Mouse (Mus musculus) stomach, postnatal 0 days (tissue): Measurements from ENCODE around the gene Prss57. TPM values are rescaled to one million over a fixed set of nuclear protein-coding genes. Genes with fewer than 3 reads are reported as not detected.

Source experiments
- ATAC-seq: fragments of 200-750 bp; cut with Nextera tagmentation; 2 replicates; pipeline ENCODE4 v1.8.0; 2017; ENCODE audit not compliant: low FRiP score, low TSS enrichment
- DNase-seq: peaks from one replicate; pipeline ENCODE4 v3.0.0-alpha.2; 2016; ENCODE audit warnings: low spot score
- H3K27ac ChIP-seq: fragments of 300-500 bp; sonication (generic); replicated peaks from 2 replicates; pipeline ENCODE4 v1.5.1; 2014; ENCODE audit warnings: mild to moderate bottlenecking, control low read depth
- H3K27me3 ChIP-seq: fragments of 300-500 bp; sonication (generic); 2 replicates; pipeline ENCODE4 v1.6.1; 2014; ENCODE audit warnings: low read length; ENCODE audit not compliant: control insufficient read depth, insufficient read depth
- H3K36me3 ChIP-seq: fragments of 300-500 bp; sonication (generic); 2 replicates; pipeline ENCODE4 v1.6.1; 2014; ENCODE audit warnings: low read length, mixed read lengths; ENCODE audit not compliant: control insufficient read depth, insufficient read depth
- H3K4me1 ChIP-seq: fragments of 300-500 bp; sonication (generic); replicated peaks from 2 replicates; pipeline ENCODE4 v1.6.1; 2014; ENCODE audit warnings: antibody characterized with exemption; ENCODE audit not compliant: control insufficient read depth, insufficient read depth
- H3K4me2 ChIP-seq: fragments of 300-500 bp; sonication (generic); replicated peaks from 2 replicates; pipeline ENCODE4 v1.6.1; 2014; ENCODE audit warnings: low read depth, mild to moderate bottlenecking, control low read depth, moderate library complexity
- H3K4me3 ChIP-seq: fragments of 300-500 bp; sonication (generic); 2 replicates; pipeline ENCODE4 v1.5.1; 2014; ENCODE audit warnings: low read depth, low read length, control low read depth
- H3K9ac ChIP-seq: fragments of 300-500 bp; sonication (generic); 2 replicates; pipeline ENCODE4 v1.6.1; 2014; ENCODE audit warnings: mild to moderate bottlenecking, low read length, control low read depth, mixed read lengths
- H3K9me3 ChIP-seq: fragments of 300-500 bp; sonication (generic); 2 replicates; pipeline ENCODE4 v1.6.1; 2016; ENCODE audit warnings: low read length; ENCODE audit not compliant: control insufficient read depth
- CTCF ChIP-seq: IDR thresholded peaks from 2 replicates; pipeline ENCODE4 v1.5.1; 2016; ENCODE audit warnings: antibody characterized with exemption, low read depth, mild to moderate bottlenecking, moderate library complexity
- EP300 ChIP-seq: optimal IDR thresholded peaks from 2 replicates; pipeline ENCODE3; 2016; ENCODE audit warnings: antibody characterized with exemption
- WGBS: fragments of 180-500 bp; shearing (Covaris S2); extraction: QIAGEN DNeasy Blood & Tissue Kit; methylation state at CpG from one replicate; pipeline ENCODE4 v1.1.7; 2014; 5-methylcytosine and 5-hydroxymethylcytosine counted together
- polyA plus RNA-seq: library from polyadenylated mRNA; unstranded; fragments of >200 nt; fragmentation: Nextera tagmentation; extraction: Ambion mirVana; gene quantifications from 2 replicates; pipeline ENCODE4 v1.2.1, GENCODE M21; 2015

Prss57 gene
- polyA plus RNA-seq, 1 experiment from 2014 or later: 0.04 TPM

GRCm38 (mm10) chr10:79777103-79777531, 13.6 kb downstream of the Prss57 start, which contains the start of gene Fstl3:
TSS of gene Fstl3 (plus strand) at chr10:79777272.
- Histone ChIP-seq H3K4me1 (peaks cover 2% of the 10 kb centered on the region; the same call in 1 of the 2 replicates), H3K36me3 (no peaks in the 10 kb centered on the region), H3K27ac (peak within 1 kb of the TSS; percentile 75), H3K9me3 (no peaks in the 10 kb centered on the region), H3K4me3 (peak within 1 kb of the TSS; percentile 46), H3K4me2 (peak within 1 kb of the TSS; percentile 72), H3K27me3 (no peaks in the 10 kb centered on the region), H3K9ac (peak within 1 kb of the TSS; percentile 63)
- ATAC-seq (no peak), DNase-seq (peak; percentile 61)
- TF ChIP-seq CTCF (no peak), EP300 (no peak)
- WGBS: 1% methylated on average over 34 of the region's 39 CpGs

DNA sequence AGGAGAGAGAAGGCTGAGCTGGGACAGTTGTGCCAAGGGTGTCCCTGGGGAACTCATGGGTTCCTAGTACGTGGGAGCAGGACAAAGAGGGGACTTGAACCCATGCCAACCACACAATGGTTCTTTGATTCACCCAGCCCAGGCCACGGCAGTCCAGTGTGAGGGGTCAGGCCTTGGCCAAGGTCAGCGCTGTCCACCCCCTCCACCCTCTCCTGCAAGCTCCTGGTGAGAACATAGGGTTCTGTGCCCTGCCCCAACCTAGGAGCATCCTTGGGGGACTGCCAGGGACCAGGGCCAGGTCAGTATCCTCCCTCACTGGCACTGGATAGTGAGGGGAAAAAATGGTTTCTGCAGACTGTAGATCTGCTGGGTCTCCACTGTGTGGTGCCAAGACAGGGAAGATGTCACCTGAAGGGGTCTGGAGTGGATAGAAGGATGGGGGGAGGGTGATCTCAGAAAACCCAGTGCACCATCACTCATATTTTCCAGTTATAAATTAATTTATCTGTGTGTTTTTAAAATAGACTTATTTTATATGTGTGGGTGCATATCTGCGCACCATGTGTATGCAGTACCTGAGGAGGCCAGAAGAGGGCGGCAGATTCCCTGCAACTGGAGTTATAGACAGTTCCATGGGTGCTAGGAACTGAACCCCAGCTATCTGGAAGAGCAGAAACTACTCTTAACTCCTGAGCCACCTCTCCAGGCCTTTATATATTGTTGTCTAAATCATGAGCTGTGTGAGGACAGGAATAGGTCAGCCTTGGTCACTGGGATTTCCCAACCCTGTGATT, 16.1 kb downstream of the Prss57 start:
- WGBS: 63% methylated on average over 5 of the region's 5 CpGs
- 0 out of 2 replicates have a peak, but pooled peaks cover 2% of the 10 kb centered on the region for H3K4me1 ChIP-seq
- no peak for ATAC-seq

GRCm38 (mm10) chr10:79773208-79773607, 17.6 kb downstream of the Prss57 start:
- no peak overlapping the region for H3K4me2 ChIP-seq
- H3K4me3 ChIP-seq: no peak overlapping the region
- DNase-seq (no peak), ATAC-seq (no peak)
- H3K36me3 ChIP-seq: no peaks in the 10 kb centered on the region
- H3K9me3 ChIP-seq: no peaks in the 10 kb centered on the region
- 89% methylated on average over 2 of the region's 2 CpGs for WGBS
- no peak overlapping the region for H3K27ac ChIP-seq
- TF ChIP-seq EP300: no peak
- TF ChIP-seq CTCF: no peak
- H3K27me3 ChIP-seq: no peaks in the 10 kb centered on the region
- peaks cover under 1% of the 10 kb centered on the region; the same call in 1 of the 2 replicates for H3K4me1 ChIP-seq
- no peak overlapping the region for H3K9ac ChIP-seq

More for the DNA sequence above, 16.1 kb downstream of the Prss57 start:
- Histone ChIP-seq H3K9me3 (no peaks in the 10 kb centered on the region), H3K4me2 (no peak overlapping the region), H3K9ac (no peak overlapping the region), H3K4me3 (no peak overlapping the region), H3K36me3 (no peaks in the 10 kb centered on the region), H3K27me3 (no peaks in the 10 kb centered on the region), H3K27ac (no peak overlapping the region)
- DNase-seq: no peak
- TF ChIP-seq CTCF (peak; percentile 51), EP300 (no peak)

GRCm38 (mm10) chr10:79772320-79772719, 18.4 kb downstream of the Prss57 start:
- Histone ChIP-seq H3K36me3 (no peaks in the 10 kb centered on the region), H3K4me2 (no peak overlapping the region), H3K27me3 (no peaks in the 10 kb centered on the region), H3K9ac (no peak overlapping the region), H3K27ac (no peak overlapping the region), H3K4me3 (no peak overlapping the region), H3K9me3 (no peaks in the 10 kb centered on the region), H3K4me1 (no peaks in the 10 kb centered on the region; the same call in 1 of the 2 replicates)
- DNase-seq (no peak), ATAC-seq (no peak)
- peak; percentile 48 for TF ChIP-seq CTCF
- no peak for TF ChIP-seq EP300
- 91% methylated on average over 3 of the region's 3 CpGs for WGBS

DNA sequence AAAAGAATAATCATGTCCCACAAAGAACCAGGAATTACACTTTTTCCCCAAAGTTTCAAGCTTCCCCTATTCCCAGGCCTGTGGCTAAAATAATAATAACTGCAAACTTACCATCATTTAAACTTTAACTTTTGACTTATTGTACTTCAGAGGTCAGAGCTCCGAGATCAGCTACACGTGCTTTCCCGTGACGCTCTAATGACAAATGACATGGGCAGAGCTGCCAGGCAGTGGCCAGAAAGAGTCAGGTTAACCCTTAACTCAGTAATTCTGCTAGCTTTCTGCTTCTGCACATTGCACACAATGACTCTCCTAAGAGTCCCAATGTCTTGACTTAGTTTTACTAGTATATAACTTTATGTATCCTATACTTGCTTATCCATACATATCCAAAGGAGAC, 21.4 kb downstream of the Prss57 start:
- no peak for TF ChIP-seq EP300
- no peak for TF ChIP-seq CTCF
- H3K9ac ChIP-seq: no peak overlapping the region
- H3K27ac ChIP-seq: no peak overlapping the region
- H3K4me1 ChIP-seq: peaks cover 8% of the 10 kb centered on the region
- DNase-seq (no peak), ATAC-seq (no peak)
- H3K4me3 ChIP-seq: no peak overlapping the region
- 28% methylated on average over 4 of the region's 4 CpGs for WGBS
- no peaks in the 10 kb centered on the region for H3K9me3 ChIP-seq
- H3K4me2 ChIP-seq: no peak overlapping the region
- no peaks in the 10 kb centered on the region for H3K36me3 ChIP-seq
- H3K27me3 ChIP-seq: no peaks in the 10 kb centered on the region

DNA sequence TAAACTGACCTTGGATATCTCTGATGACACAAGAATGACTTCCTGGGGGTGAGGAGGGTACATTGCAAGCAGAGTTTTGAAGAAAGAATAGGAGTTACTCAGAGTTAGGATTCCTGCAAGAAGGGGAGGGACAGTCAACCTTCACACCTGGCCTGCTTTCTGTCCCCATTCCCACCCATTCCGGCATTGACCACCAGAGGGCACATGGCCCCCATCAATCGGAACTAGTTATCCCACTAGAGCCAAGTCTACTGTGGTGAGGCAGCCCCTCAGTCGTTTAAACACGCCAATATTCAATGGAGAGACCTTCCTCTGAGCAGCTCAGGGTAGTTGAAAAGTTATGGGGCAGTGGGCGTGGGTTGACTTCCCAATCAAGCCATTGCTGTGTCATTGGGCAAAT, 22.4 kb downstream of the Prss57 start:
- Histone ChIP-seq H3K27me3 (no peaks in the 10 kb centered on the region), H3K9ac (no peak overlapping the region), H3K4me3 (no peak overlapping the region), H3K4me1 (peaks cover 8% of the 10 kb centered on the region), H3K27ac (no peak overlapping the region), H3K36me3 (no peaks in the 10 kb centered on the region), H3K4me2 (peak overlapping the region; percentile 74; the same call in 1 of the 2 replicates), H3K9me3 (no peaks in the 10 kb centered on the region)
- TF ChIP-seq EP300 (no peak), CTCF (peak; percentile 98)
- peak; percentile 84 for DNase-seq
- no peak for ATAC-seq
- 1% methylated on average over 5 of the region's 5 CpGs for WGBS
